In the genomic region with DNA sequence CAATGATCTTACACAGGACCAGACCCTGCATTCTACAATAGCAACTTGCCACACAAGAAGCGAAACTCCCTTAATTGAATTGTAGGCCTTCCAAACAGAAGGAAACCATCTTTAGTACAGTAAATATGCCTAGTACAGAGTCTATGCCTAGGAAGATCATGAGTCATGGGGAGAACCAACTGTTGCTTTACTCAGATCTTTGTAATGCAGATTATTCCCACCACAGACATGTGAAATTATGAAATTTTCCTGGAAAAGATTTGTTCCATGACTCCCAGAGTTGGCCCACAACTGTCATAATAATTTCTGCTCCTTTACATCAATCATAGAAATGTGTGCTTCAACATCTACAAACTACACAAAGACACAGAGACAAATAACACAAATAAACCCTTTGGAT, we compare ENCODE assay signal across 27 mouse cellular contexts.
DNase-seq lines count a peak whose midpoint lies in the region; ATAC-seq and TF ChIP-seq lines count a peak whose summit lies in the region.
"Had no signal": no experiment of that assay in that cellular context is flagged by ENCODE, and none has a peak within 500 bp of the region (broad histone marks: within the 10 kb centered on the region; RNA-seq: fewer than 3 reads in every experiment).

No protein-coding gene starts in this region.

- no peak overlapping the region for H3K27ac ChIP-seq in midbrain, embryonic 15.5 days
- H3K27ac ChIP-seq in limb, embryonic 10.5 days, result no peak overlapping the region
- H3K27ac ChIP-seq: embryonic facial prominence, embryonic 12.5 days; embryonic facial prominence, embryonic 15.5 days; forebrain, embryonic 10.5 days; forebrain, embryonic 13.5 days; gastrocnemius, adult 2 months; hindbrain, embryonic 12.5 days; hindbrain, embryonic 15.5 days had no signal

- no peaks in the 10 kb centered on the region for H3K9me3 ChIP-seq in midbrain, embryonic 15.5 days
- H3K9me3 ChIP-seq in limb, embryonic 10.5 days (replicated peaks), result no peaks in the 10 kb centered on the region
- H3K9me3 ChIP-seq: embryonic facial prominence, embryonic 12.5 days; embryonic facial prominence, embryonic 15.5 days; forebrain, embryonic 10.5 days; forebrain, embryonic 13.5 days; hindbrain, embryonic 12.5 days; hindbrain, embryonic 15.5 days had no signal

- no peak overlapping the region for H3K4me3 ChIP-seq in myocyte
- no peak overlapping the region for H3K4me3 ChIP-seq in midbrain, embryonic 15.5 days
- no peak overlapping the region for H3K4me3 ChIP-seq in limb, embryonic 10.5 days
- H3K4me3 ChIP-seq: embryonic facial prominence, embryonic 12.5 days; embryonic facial prominence, embryonic 15.5 days; erythroblast, embryonic 14.5 days; forebrain, embryonic 10.5 days; forebrain, embryonic 13.5 days; gastrocnemius, adult 2 months; hindbrain, embryonic 12.5 days; hindbrain, embryonic 15.5 days had no signal

- no peaks in the 10 kb centered on the region for H3K79me2 ChIP-seq in myocyte (ENCODE audit: control insufficient read depth, insufficient read depth)

- no peak for ATAC-seq in midbrain, embryonic 15.5 days (replicated peaks)
- ATAC-seq: activated CD4-positive, CD25-positive, alpha-beta regulatory T cell, adult 4 months; forebrain, embryonic 13.5 days; forebrain, postnatal 0 days had no signal

- no peaks in the 10 kb centered on the region for H3K27me3 ChIP-seq in myocyte (ENCODE audit: control insufficient read depth, insufficient read depth, insufficient read length)
- H3K27me3 ChIP-seq in midbrain, embryonic 15.5 days (replicated peaks), result no peaks in the 10 kb centered on the region
- no peaks in the 10 kb centered on the region for H3K27me3 ChIP-seq in limb, embryonic 10.5 days (ENCODE audit: low read depth, poor library complexity, severe bottlenecking)
- H3K27me3 ChIP-seq: CH12.LX; embryonic facial prominence, embryonic 12.5 days; embryonic facial prominence, embryonic 15.5 days; forebrain, embryonic 13.5 days; hindbrain, embryonic 12.5 days; hindbrain, embryonic 15.5 days had no signal

- DNase-seq in Muller cell, postnatal 12 days (ENCODE audit: inconsistent ontology term), result peak; percentile 73
- peak; percentile 8 for DNase-seq in brain, adult 2 months (ENCODE audit: low read depth, low spot score)
- DNase-seq in layer of hippocampus, adult 9-11 months, result no peak
- DNase-seq in limb, embryonic 10.5 days (ENCODE audit: low spot score), result no peak
- DNase-seq: adrenal gland, postnatal 10 days; adrenal gland, postnatal 36 days; cerebellum, adult 11 months; cerebellum, adult 2 months; cerebellum, adult 9-11 months; cerebellum, postnatal 25 days; forebrain, postnatal 0 days; gastrocnemius, adult 2 months; gastrocnemius, postnatal 14 days; heart, adult 11 months had no signal

- H3K4me2 ChIP-seq in myocyte (ENCODE audit: low read depth), result peak overlapping the region; percentile 8
- H3K4me2 ChIP-seq in midbrain, embryonic 15.5 days, result no peak overlapping the region
- H3K4me2 ChIP-seq: embryonic facial prominence, embryonic 12.5 days; embryonic facial prominence, embryonic 15.5 days; forebrain, embryonic 13.5 days; heart, embryonic 11.5 days; hindbrain, embryonic 12.5 days; hindbrain, embryonic 15.5 days had no signal

- TF ChIP-seq POLR2A in myocyte (IDR thresholded peaks at IDR 0.05; ENCODE audit: insufficient read length, low read depth), result no peak

- no peaks in the 10 kb centered on the region for H3K36me3 ChIP-seq in myocyte (ENCODE audit: control insufficient read depth, insufficient read depth)
- no peaks in the 10 kb centered on the region for H3K36me3 ChIP-seq in midbrain, embryonic 15.5 days (replicated peaks)
- H3K36me3 ChIP-seq in limb, embryonic 10.5 days, result no peaks in the 10 kb centered on the region
- H3K36me3 ChIP-seq: embryonic facial prominence, embryonic 12.5 days; embryonic facial prominence, embryonic 15.5 days; forebrain, embryonic 10.5 days; G1E; hindbrain, embryonic 12.5 days; hindbrain, embryonic 15.5 days had no signal

- no peak overlapping the region for H3K9ac ChIP-seq in midbrain, embryonic 15.5 days
- H3K9ac ChIP-seq: embryonic facial prominence, embryonic 12.5 days; embryonic facial prominence, embryonic 15.5 days; forebrain, embryonic 13.5 days; forebrain, postnatal 0 days; hindbrain, embryonic 12.5 days; hindbrain, embryonic 15.5 days had no signal

- no peaks in the 10 kb centered on the region for H3K4me1 ChIP-seq in midbrain, embryonic 15.5 days
- H3K4me1 ChIP-seq in limb, embryonic 10.5 days, result no peaks in the 10 kb centered on the region
- H3K4me1 ChIP-seq: embryonic facial prominence, embryonic 12.5 days; embryonic facial prominence, embryonic 15.5 days; forebrain, embryonic 10.5 days; forebrain, embryonic 13.5 days; hindbrain, embryonic 12.5 days; hindbrain, embryonic 15.5 days had no signal

- WGBS in midbrain, embryonic 15.5 days, result 96% methylated on average over 1 of the region's 1 CpGs
- WGBS in limb, embryonic 10.5 days, result 92% methylated on average over 1 of the region's 1 CpGs

- H3ac ChIP-seq in myocyte (ENCODE audit: control insufficient read depth, insufficient read length), result no peak overlapping the region

TF ChIP-seq in myocyte, 11 proteins besides CTCF, POLR2A, EP300 and RAD21:
- TF ChIP-seq TCF3 (IDR thresholded peaks at IDR 0.05; ENCODE audit: insufficient read length, low read depth) (no peak), SRF (IDR thresholded peaks at IDR 0.05; ENCODE audit: control insufficient read depth, insufficient read length, low read depth) (no peak), USF1 (IDR thresholded peaks at IDR 0.05; ENCODE audit: low read depth) (no peak), MAX (IDR thresholded peaks at IDR 0.05; ENCODE audit: low read depth) (no peak), CEBPB (IDR thresholded peaks at IDR 0.05; ENCODE audit: insufficient read depth, poor library complexity, severe bottlenecking) (peak; percentile 72), POLR2AphosphoS2 (IDR thresholded peaks at IDR 0.05; ENCODE audit: insufficient read length, low read depth) (no peak)

Comparison
In these comparisons a context has a peak if more than half of its experiments do, and no peak if none do; other contexts are left out.
1. DNase-seq: peak in Muller cell, postnatal 12 days (single experiment) and brain, adult 2 months (single experiment); none in layer of hippocampus, adult 9-11 months (single experiment) and limb, embryonic 10.5 days (single experiment).